Mouse (Mus musculus): ENCODE results near the gene Phf21b.

GRCm38 (mm10) chr15:84846216-84846615 is 9.6 kb downstream of the Phf21b start:
- TF ChIP-seq CTCF (IDR thresholded peaks at IDR 0.05; ENCODE audit: insufficient read depth, low read depth, low read length) (no peak), POLR2A (IDR thresholded peaks at IDR 0.05; ENCODE audit: insufficient read depth, low read depth, low read length) (no peak)

Measured in olfactory bulb, adult 2 months (tissue).